Mouse (Mus musculus) spleen, adult 2 months (tissue): ENCODE data around the gene Sorbs1. TPM values are rescaled to one million over a fixed set of nuclear protein-coding genes. Genes with fewer than 3 reads are reported as not detected.

Experiments used
- DNase-seq, 2 experiments: peaks; one replicate each; pipeline versions ENCODE4 v3.0.0 to v3.0.0-alpha.2; 2012 to 2021; ENCODE audit warnings: low spot score in 2 of 2, low read depth in 1 of 2
- H3K27ac ChIP-seq: fragments of 200-500 bp; 2 replicates; pipeline ENCODE4 v1.5.1; 2012; ENCODE audit warnings: low read length, inconsistent platforms; ENCODE audit not compliant: insufficient read depth
- H3K27me3 ChIP-seq: fragments of 200-500 bp; 2 replicates; pipeline ENCODE4 v1.6.1; 2012; ENCODE audit warnings: mild to moderate bottlenecking, moderate library complexity, low read length, inconsistent platforms; ENCODE audit not compliant: control insufficient read depth, insufficient read depth
- H3K36me3 ChIP-seq: fragments of 200-500 bp; 2 replicates; pipeline ENCODE4 v1.6.1; 2012; ENCODE audit warnings: mild to moderate bottlenecking, low read length, inconsistent platforms; ENCODE audit not compliant: control insufficient read depth, insufficient read depth
- H3K4me1 ChIP-seq: fragments of 200-500 bp; 2 replicates; pipeline ENCODE4 v1.6.1; 2011; ENCODE audit warnings: inconsistent platforms; ENCODE audit not compliant: control insufficient read depth, insufficient read depth, insufficient read length
- H3K4me3 ChIP-seq: fragments of 200-500 bp; 2 replicates; pipeline ENCODE4 v1.5.1; 2011; ENCODE audit warnings: mild to moderate bottlenecking, inconsistent platforms; ENCODE audit not compliant: insufficient read depth, insufficient read length; ENCODE audit errors: extremely low read depth
- CTCF ChIP-seq: fragments of 200-500 bp; IDR thresholded peaks from 2 replicates; pipeline ENCODE4 v1.5.1; 2011; ENCODE audit warnings: mild to moderate bottlenecking, inconsistent platforms; ENCODE audit not compliant: insufficient read depth, insufficient read length, insufficient replicate concordance; ENCODE audit errors: extremely low read depth
- POLR2A ChIP-seq: fragments of 200-500 bp; IDR thresholded peaks from 2 replicates; pipeline ENCODE4 v1.6.1; 2011; ENCODE audit warnings: low read depth, low read length, inconsistent platforms
- WGBS: fragments of 180-500 bp; shearing (Covaris S2); methylation state at CpG from one replicate; pipeline ENCODE4 v1.1.7; 2018; 5-methylcytosine and 5-hydroxymethylcytosine counted together
- polyA plus RNA-seq: library from polyadenylated mRNA; depleted of rRNA; stranded (reverse); fragments of >200 nt; gene quantifications from 2 replicates; pipeline ENCODE4 v1.2.3, GENCODE M21; 2012

Gene Sorbs1
- polyA plus RNA-seq, 1 experiment: 6.4 TPM

GRCm38 (mm10) chr19:40487561-40487960 is 26.0 kb downstream of the Sorbs1 start:
- Histone ChIP-seq H3K4me1 (no peaks in the 10 kb centered on the region), H3K36me3 (no peaks in the 10 kb centered on the region), H3K27ac (no peak overlapping the region), H3K4me3 (no peak overlapping the region), H3K27me3 (no peaks in the 10 kb centered on the region)
- TF ChIP-seq POLR2A (no peak), CTCF (no peak)
- WGBS: 66% methylated on average over 11 of the region's 11 CpGs
- DNase-seq: no peak

- WGBS: 93% methylated on average over 6 of the region's 6 CpGs
- DNase-seq: no peak
- Histone ChIP-seq H3K4me1 (no peaks in the 10 kb centered on the region), H3K27ac (no peak overlapping the region), H3K36me3 (no peaks in the 10 kb centered on the region), H3K4me3 (no peak overlapping the region), H3K27me3 (no peaks in the 10 kb centered on the region)
- TF ChIP-seq POLR2A: no peak
These were observed 32.5 kb downstream of the Sorbs1 start for GRCm38 (mm10) chr19:40481115-40481514.

- H3K27ac ChIP-seq: peak overlapping the region; percentile 40
- WGBS: 81% methylated on average over 10 of the region's 10 CpGs
- TF ChIP-seq POLR2A (no peak), CTCF (no peak)
These were observed 35.4 kb downstream of the Sorbs1 start for GRCm38 (mm10) chr19:40478161-40478575.

GRCm38 (mm10) chr19:40477445-40477941 is 36.1 kb downstream of the Sorbs1 start:
- H3K4me3 ChIP-seq: no peak overlapping the region
- no peaks in the 10 kb centered on the region for H3K27me3 ChIP-seq
- peak overlapping the region; percentile 40 for H3K27ac ChIP-seq
- DNase-seq: peak in 1 of 2 experiments; percentile 8
- no peak for TF ChIP-seq CTCF
- TF ChIP-seq POLR2A: no peak
- no peaks in the 10 kb centered on the region for H3K4me1 ChIP-seq
- no peaks in the 10 kb centered on the region for H3K36me3 ChIP-seq
- 36% methylated on average over 5 of the region's 5 CpGs for WGBS

More at GRCm38 (mm10) chr19:40478161-40478575, 35.4 kb downstream of the Sorbs1 start:
- H3K36me3 ChIP-seq: no peaks in the 10 kb centered on the region
- no peaks in the 10 kb centered on the region for H3K4me1 ChIP-seq
- DNase-seq: no peak
- no peaks in the 10 kb centered on the region for H3K27me3 ChIP-seq
- no peak overlapping the region for H3K4me3 ChIP-seq

GRCm38 (mm10) chr19:40476491-40476890 is 37.1 kb downstream of the Sorbs1 start:
- no peak overlapping the region for H3K27ac ChIP-seq

GRCm38 (mm10) chr19:40471526-40472245 is 41.9 kb downstream of the Sorbs1 start:
- TF ChIP-seq POLR2A (no peak), CTCF (no peak)
- H3K4me1 ChIP-seq: no peaks in the 10 kb centered on the region
- H3K27me3 ChIP-seq: no peaks in the 10 kb centered on the region
- no peaks in the 10 kb centered on the region for H3K36me3 ChIP-seq
- DNase-seq: no peak
- H3K4me3 ChIP-seq: no peak overlapping the region
- 87% methylated on average over 10 of the region's 10 CpGs for WGBS
- H3K27ac ChIP-seq: 0 out of 2 replicates have a peak overlapping the region, but pooled peaks have one; percentile 25

More at GRCm38 (mm10) chr19:40476491-40476890, 37.1 kb downstream of the Sorbs1 start:
- no peaks in the 10 kb centered on the region for H3K36me3 ChIP-seq
- TF ChIP-seq POLR2A (no peak), CTCF (no peak)
- no peak for DNase-seq
- no peaks in the 10 kb centered on the region for H3K27me3 ChIP-seq
- H3K4me1 ChIP-seq: no peaks in the 10 kb centered on the region
- no peak overlapping the region for H3K4me3 ChIP-seq
- WGBS: 78% methylated on average over 4 of the region's 4 CpGs

GRCm38 (mm10) chr19:40469792-40470191 is 43.8 kb downstream of the Sorbs1 start:
- Histone ChIP-seq H3K4me1 (no peaks in the 10 kb centered on the region), H3K36me3 (no peaks in the 10 kb centered on the region), H3K4me3 (no peak overlapping the region), H3K27ac (no peak overlapping the region), H3K27me3 (no peaks in the 10 kb centered on the region)
- TF ChIP-seq POLR2A (no peak), CTCF (no peak)
- DNase-seq: no peak
- 94% methylated on average over 5 of the region's 5 CpGs for WGBS
